Mouse (Mus musculus) kidney, postnatal 0 days (tissue): Measurements from ENCODE around the gene Vmn1r21. TPM values are rescaled to one million over a fixed set of nuclear protein-coding genes. Genes with fewer than 3 reads are reported as not detected.
A peak's percentile ranks its signal among the peaks of the same experiment; 100 is the strongest.

Source experiments
- ATAC-seq: fragments of 200-750 bp; cut with Nextera tagmentation; replicated peaks from 2 replicates; pipeline ENCODE4 v1.8.0; 2017; ENCODE audit warnings: low read depth, moderate number of reproducible peaks, moderate TSS enrichment, moderate library complexity; ENCODE audit not compliant: low FRiP score
- DNase-seq: peaks from one replicate; pipeline ENCODE4 v3.0.0-alpha.2; 2016; ENCODE audit warnings: low spot score
- H3K27ac ChIP-seq: fragments of 300-500 bp; sonication (generic); 2 replicates; pipeline ENCODE4 v1.5.1; 2014; ENCODE audit warnings: mild to moderate bottlenecking
- H3K27me3 ChIP-seq: fragments of 300-500 bp; sonication (generic); 2 replicates; pipeline ENCODE4 v1.6.1; 2014; ENCODE audit warnings: low read length, mixed read lengths; ENCODE audit not compliant: insufficient read depth
- H3K36me3 ChIP-seq: fragments of 300-500 bp; sonication (generic); 2 replicates; pipeline ENCODE4 v1.6.1; 2014; ENCODE audit warnings: low read length, mixed read lengths; ENCODE audit not compliant: insufficient read depth
- H3K4me1 ChIP-seq: fragments of 300-500 bp; sonication (generic); replicated peaks from 2 replicates; pipeline ENCODE4 v1.6.1; 2014; ENCODE audit warnings: antibody characterized with exemption, low read length, mixed read lengths; ENCODE audit not compliant: insufficient read depth
- H3K4me2 ChIP-seq: fragments of 300-500 bp; sonication (generic); 2 replicates; pipeline ENCODE4 v1.6.1; 2014; ENCODE audit warnings: mild to moderate bottlenecking, low read length, moderate library complexity, mixed read lengths
- H3K4me3 ChIP-seq: fragments of 300-500 bp; sonication (generic); replicated peaks from 2 replicates; pipeline ENCODE4 v1.5.1; 2014; ENCODE audit warnings: low read depth, low read length
- H3K9ac ChIP-seq: fragments of 300-500 bp; sonication (generic); 2 replicates; pipeline ENCODE4 v1.6.1; 2014; ENCODE audit warnings: low read depth, low read length
- H3K9me3 ChIP-seq: fragments of 300-500 bp; sonication (generic); replicated peaks from 2 replicates; pipeline ENCODE4 v1.6.1; 2016; ENCODE audit warnings: low read length, inconsistent platforms, mixed read lengths
- CTCF ChIP-seq: IDR thresholded peaks from 2 replicates; pipeline ENCODE4 v1.5.1; 2016; ENCODE audit warnings: antibody characterized with exemption, low read depth, mild to moderate bottlenecking, moderate library complexity
- WGBS: fragments of 180-500 bp; shearing (Covaris S2); extraction: QIAGEN DNeasy Blood & Tissue Kit; methylation state at CpG from one replicate; pipeline ENCODE4 v1.1.7; 2014; 5-methylcytosine and 5-hydroxymethylcytosine counted together
- polyA plus RNA-seq: library from polyadenylated mRNA; unstranded; fragments of >200 nt; fragmentation: Nextera tagmentation; extraction: Ambion mirVana; gene quantifications from 2 replicates; pipeline ENCODE4 v1.2.1, GENCODE M21; 2015

Vmn1r21 gene
- polyA plus RNA-seq, 1 experiment from 2014 or later = not detected

GRCm38 (mm10) chr6:57824422-57825258 is 25.5 kb downstream of the Vmn1r21 start, which contains the start of gene Vopp1:
Vopp1 (minus strand) TSS chr6:57825159.
- Histone ChIP-seq H3K4me2 (peak within 1 kb of the TSS; percentile 73), H3K27ac (peak within 1 kb of the TSS; percentile 95), H3K9me3 (no peaks in the 10 kb centered on the region), H3K27me3 (no peaks in the 10 kb centered on the region), H3K4me3 (peak within 1 kb of the TSS; percentile 97), H3K36me3 (no peaks in the 10 kb centered on the region), H3K9ac (peak within 1 kb of the TSS; percentile 96), H3K4me1 (peaks cover 11% of the 10 kb centered on the region; the same call in 1 of the 2 replicates)
- peak; percentile 91 for ATAC-seq
- DNase-seq = peak; percentile 87
- under 1% methylated on average over 82 of the region's 87 CpGs for WGBS
- no peak for TF ChIP-seq CTCF

- Histone ChIP-seq H3K9me3 (no peaks in the 10 kb centered on the region), H3K36me3 (no peaks in the 10 kb centered on the region), H3K27me3 (no peaks in the 10 kb centered on the region), H3K9ac (no peak overlapping the region), H3K4me1 (peaks cover 11% of the 10 kb centered on the region; the same call in 1 of the 2 replicates), H3K4me3 (peak overlapping the region; percentile 11; the same call in 1 of the 2 replicates), H3K4me2 (peak overlapping the region; percentile 38), H3K27ac (no peak overlapping the region)
- ATAC-seq (no peak), DNase-seq (no peak)
- 30% methylated on average over 3 of the region's 3 CpGs for WGBS
- TF ChIP-seq CTCF = no peak
Measured at GRCm38 (mm10) chr6:57823461-57823860, 26.7 kb downstream of the Vmn1r21 start.

- ATAC-seq = peak; percentile 50; the same call in 1 of the 2 replicates
- 48% methylated on average over 5 of the region's 5 CpGs for WGBS
Measured at GRCm38 (mm10) chr6:57822648-57823410, 27.3 kb downstream of the Vmn1r21 start.

GRCm38 (mm10) chr6:57814436-57814940 is 35.7 kb downstream of the Vmn1r21 start:
- DNase-seq (no peak), ATAC-seq (no peak)
- Histone ChIP-seq H3K27me3 (no peaks in the 10 kb centered on the region), H3K4me1 (no peaks in the 10 kb centered on the region), H3K4me3 (no peak overlapping the region), H3K4me2 (no peak overlapping the region), H3K36me3 (no peaks in the 10 kb centered on the region), H3K27ac (no peak overlapping the region), H3K9me3 (0 out of 2 replicates have a peak, but pooled peaks cover 1% of the 10 kb centered on the region), H3K9ac (no peak overlapping the region)
- no peak for TF ChIP-seq CTCF
- WGBS = 83% methylated on average over 2 of the region's 2 CpGs

More at GRCm38 (mm10) chr6:57822648-57823410, 27.3 kb downstream of the Vmn1r21 start:
- Histone ChIP-seq H3K9me3 (no peaks in the 10 kb centered on the region), H3K27me3 (no peaks in the 10 kb centered on the region), H3K36me3 (no peaks in the 10 kb centered on the region), H3K4me2 (peak overlapping the region; percentile 38; the same call in 1 of the 2 replicates), H3K4me3 (peak overlapping the region; percentile 11; the same call in 1 of the 2 replicates), H3K4me1 (peaks cover 11% of the 10 kb centered on the region; the same call in 1 of the 2 replicates), H3K27ac (no peak overlapping the region), H3K9ac (no peak overlapping the region)
- no peak for TF ChIP-seq CTCF
- peak; percentile 77 for DNase-seq

GRCm38 (mm10) chr6:57811748-57812730 is 38.1 kb downstream of the Vmn1r21 start:
- peaks cover 10% of the 10 kb centered on the region for H3K9me3 ChIP-seq

More at GRCm38 (mm10) chr6:57811748-57812730, 38.1 kb downstream of the Vmn1r21 start:
- no peak overlapping the region for H3K27ac ChIP-seq
- DNase-seq = peak; percentile 34
- no peaks in the 10 kb centered on the region for H3K27me3 ChIP-seq
- TF ChIP-seq CTCF = no peak
- H3K9ac ChIP-seq = no peak overlapping the region
- H3K4me2 ChIP-seq = no peak overlapping the region
- no peak overlapping the region for H3K4me3 ChIP-seq
- WGBS = 53% methylated on average over 3 of the region's 3 CpGs
- ATAC-seq = peak; percentile 77
- H3K36me3 ChIP-seq = no peaks in the 10 kb centered on the region
- H3K4me1 ChIP-seq = no peaks in the 10 kb centered on the region
